Mouse (Mus musculus) liver, embryonic 13.5 days (tissue): ENCODE data around the gene Abce1. TPM values are rescaled to one million over a fixed set of nuclear protein-coding genes. Genes with fewer than 3 reads are reported as not detected.
"Not testable (repeated sequence)": the region's sequence is repeated elsewhere in the genome, so short reads cannot be mapped to it uniquely, and the experiment has no call there.

ENCODE experiments used
- ATAC-seq: fragments of 200-750 bp; cut with Nextera tagmentation; 2 replicates; pipeline ENCODE4 v1.8.0; 2017; ENCODE audit warnings: low read depth, mild to moderate bottlenecking, moderate number of reproducible peaks, moderate library complexity
- DNase-seq: peaks from one replicate; pipeline ENCODE4 v3.0.0; 2022
- H3K27ac ChIP-seq: fragments of 300-500 bp; sonication (generic); 2 replicates; pipeline ENCODE4 v1.5.1; 2015; ENCODE audit warnings: moderate library complexity, mild to moderate bottlenecking, inconsistent platforms
- H3K27me3 ChIP-seq: fragments of 300-500 bp; sonication (generic); 2 replicates; pipeline ENCODE4 v1.6.1; 2015; ENCODE audit warnings: mild to moderate bottlenecking, inconsistent platforms
- H3K36me3 ChIP-seq: fragments of 300-500 bp; sonication (generic); 2 replicates; pipeline ENCODE4 v1.6.1; 2015; ENCODE audit warnings: mild to moderate bottlenecking, inconsistent platforms
- H3K4me1 ChIP-seq: fragments of 300-500 bp; sonication (generic); replicated peaks from 2 replicates; pipeline ENCODE4 v1.6.1; 2015; ENCODE audit warnings: inconsistent platforms
- H3K4me2 ChIP-seq: fragments of 300-500 bp; sonication (generic); 2 replicates; pipeline ENCODE4 v1.6.1; 2015; ENCODE audit warnings: inconsistent platforms, mild to moderate bottlenecking, moderate library complexity
- H3K4me3 ChIP-seq: fragments of 300-500 bp; sonication (generic); replicated peaks from 2 replicates; pipeline ENCODE4 v1.5.1; 2015; ENCODE audit warnings: mild to moderate bottlenecking, inconsistent platforms
- H3K9ac ChIP-seq: fragments of 300-500 bp; sonication (generic); 2 replicates; pipeline ENCODE4 v1.6.1; 2015; ENCODE audit warnings: mild to moderate bottlenecking, inconsistent platforms
- H3K9me3 ChIP-seq: fragments of 300-500 bp; sonication (generic); replicated peaks from 2 replicates; pipeline ENCODE4 v1.6.1; 2016; ENCODE audit warnings: inconsistent platforms
- WGBS: fragments of 180-500 bp; shearing (Covaris S2); methylation state at CpG from one replicate; pipeline ENCODE4 v1.1.7; 2015; ENCODE audit not compliant: insufficient replicate concordance; 5-methylcytosine and 5-hydroxymethylcytosine counted together
- polyA plus RNA-seq: library from polyadenylated mRNA; unstranded; fragments of >200 nt; fragmentation: Nextera tagmentation; extraction: Ambion mirVana; gene quantifications from 2 replicates; pipeline ENCODE4 v1.2.1, GENCODE M21; 2015

Gene Abce1
- polyA plus RNA-seq, 1 experiment from 2014 or later = 84.7 TPM

GRCm38 (mm10) chr8:79685927-79686326 lies 25.6 kb downstream of the Abce1 start:
- 90% methylated on average over 5 of the region's 5 CpGs for WGBS
- H3K9me3 ChIP-seq, H3K9ac ChIP-seq, H3K4me2 ChIP-seq, ATAC-seq, DNase-seq, H3K27ac ChIP-seq, H3K4me3 ChIP-seq, H3K4me1 ChIP-seq, H3K27me3 ChIP-seq: not testable (repeated sequence)
- H3K36me3 ChIP-seq = peaks cover 80% of the 10 kb centered on the region

- no peaks in the 10 kb centered on the region for H3K27me3 ChIP-seq
- H3K4me1 ChIP-seq = peaks cover 14% of the 10 kb centered on the region
- no peak overlapping the region for H3K27ac ChIP-seq
- WGBS = 29% methylated on average over 2 of the region's 2 CpGs
- H3K4me3 ChIP-seq = peak overlapping the region; percentile 66
- peak overlapping the region; percentile 79 for H3K4me2 ChIP-seq
- peaks cover 42% of the 10 kb centered on the region for H3K36me3 ChIP-seq
- H3K9ac ChIP-seq = peak overlapping the region; percentile 72; the same call in 1 of the 2 replicates
- ATAC-seq = peak; percentile 64
- no peaks in the 10 kb centered on the region for H3K9me3 ChIP-seq
- DNase-seq = no peak
Observed at GRCm38 (mm10) chr8:79680965-79681364, 30.6 kb downstream of the Abce1 start.

GRCm38 (mm10) chr8:79680555-79680954 lies 31.0 kb downstream of the Abce1 start:
- DNase-seq (no peak), ATAC-seq (peak; percentile 82)
- 5% methylated on average over 34 of the region's 34 CpGs for WGBS
- no peaks in the 10 kb centered on the region for H3K9me3 ChIP-seq
- H3K9ac ChIP-seq = peak overlapping the region; percentile 72
- peaks cover 42% of the 10 kb centered on the region for H3K36me3 ChIP-seq
- H3K4me3 ChIP-seq = peak overlapping the region; percentile 66
- peak overlapping the region; percentile 79 for H3K4me2 ChIP-seq
- no peak overlapping the region for H3K27ac ChIP-seq
- peaks cover 14% of the 10 kb centered on the region for H3K4me1 ChIP-seq
- H3K27me3 ChIP-seq = no peaks in the 10 kb centered on the region

GRCm38 (mm10) chr8:79680083-79680482 lies 31.5 kb downstream of the Abce1 start:
- ATAC-seq, H3K9me3 ChIP-seq, H3K27ac ChIP-seq, DNase-seq, H3K27me3 ChIP-seq: not testable (repeated sequence)
- peak overlapping the region; percentile 79 for H3K4me2 ChIP-seq
- H3K36me3 ChIP-seq = peaks cover 41% of the 10 kb centered on the region
- peaks cover 14% of the 10 kb centered on the region for H3K4me1 ChIP-seq
- peak overlapping the region; percentile 66 for H3K4me3 ChIP-seq
- H3K9ac ChIP-seq = peak overlapping the region; percentile 72
- 34% methylated on average over 10 of the region's 10 CpGs for WGBS

- Histone ChIP-seq H3K27ac (no peak overlapping the region; the same call in 1 of the 2 replicates), H3K4me1 (peaks cover 14% of the 10 kb centered on the region), H3K4me2 (no peak overlapping the region), H3K27me3 (no peaks in the 10 kb centered on the region), H3K36me3 (peaks cover 40% of the 10 kb centered on the region), H3K4me3 (no peak overlapping the region), H3K9me3 (no peaks in the 10 kb centered on the region), H3K9ac (no peak overlapping the region)
- DNase-seq (no peak), ATAC-seq (no peak; the same call in 1 of the 2 replicates)
- WGBS = 27% methylated on average over 5 of the region's 5 CpGs
Observed at GRCm38 (mm10) chr8:79679005-79679404, 32.5 kb downstream of the Abce1 start.

GRCm38 (mm10) chr8:79676461-79676860 lies 35.1 kb downstream of the Abce1 start:
- Histone ChIP-seq H3K9ac (no peak overlapping the region), H3K27me3 (no peaks in the 10 kb centered on the region), H3K4me3 (no peak overlapping the region), H3K4me1 (peaks cover 14% of the 10 kb centered on the region), H3K9me3 (no peaks in the 10 kb centered on the region), H3K27ac (no peak overlapping the region), H3K4me2 (no peak overlapping the region), H3K36me3 (peaks cover 44% of the 10 kb centered on the region)
- WGBS = 85% methylated on average over 4 of the region's 4 CpGs
- DNase-seq (no peak), ATAC-seq (no peak)

- not testable (repeated sequence) for H3K27ac ChIP-seq, DNase-seq, H3K4me3 ChIP-seq, ATAC-seq, H3K4me1 ChIP-seq, H3K9me3 ChIP-seq, H3K4me2 ChIP-seq, H3K9ac ChIP-seq, H3K27me3 ChIP-seq
- 83% methylated on average over 3 of the region's 4 CpGs for WGBS
- H3K36me3 ChIP-seq = peaks cover 80% of the 10 kb centered on the region
Observed at GRCm38 (mm10) chr8:79658715-79659114, 52.8 kb downstream of the Abce1 start.

- WGBS = 82% methylated on average over 4 of the region's 4 CpGs
- H3K27me3 ChIP-seq = no peaks in the 10 kb centered on the region
- no peak for ATAC-seq
- H3K36me3 ChIP-seq = peaks cover 62% of the 10 kb centered on the region
- H3K4me3 ChIP-seq = no peak overlapping the region
- H3K27ac ChIP-seq = no peak overlapping the region
- H3K9ac ChIP-seq = no peak overlapping the region
- H3K9me3 ChIP-seq = no peaks in the 10 kb centered on the region
- DNase-seq = no peak
- no peak overlapping the region for H3K4me2 ChIP-seq
- H3K4me1 ChIP-seq = no peaks in the 10 kb centered on the region
Observed at GRCm38 (mm10) chr8:79653736-79654135, 57.8 kb downstream of the Abce1 start.

GRCm38 (mm10) chr8:79650158-79650814 lies 61.3 kb downstream of the Abce1 start:
- Histone ChIP-seq H3K27ac (no peak overlapping the region), H3K4me2 (no peak overlapping the region), H3K9me3 (no peaks in the 10 kb centered on the region), H3K4me3 (no peak overlapping the region), H3K36me3 (peaks cover 59% of the 10 kb centered on the region), H3K27me3 (no peaks in the 10 kb centered on the region), H3K9ac (no peak overlapping the region), H3K4me1 (no peaks in the 10 kb centered on the region)
- 77% methylated on average over 1 of the region's 1 CpGs for WGBS
- peak; percentile 42 for DNase-seq
- 0 out of 2 replicates have a peak, but pooled peaks have one; percentile 51 for ATAC-seq

- Histone ChIP-seq H3K36me3 (peaks cover 57% of the 10 kb centered on the region), H3K9ac (no peak overlapping the region), H3K27me3 (no peaks in the 10 kb centered on the region), H3K9me3 (no peaks in the 10 kb centered on the region), H3K4me3 (no peak overlapping the region), H3K4me1 (peaks cover under 1% of the 10 kb centered on the region; the same call in 1 of the 2 replicates), H3K27ac (no peak overlapping the region), H3K4me2 (no peak overlapping the region)
- DNase-seq (no peak), ATAC-seq (no peak)
- 89% methylated on average over 4 of the region's 4 CpGs for WGBS
Observed at GRCm38 (mm10) chr8:79649569-79649968, 62.0 kb downstream of the Abce1 start.

GRCm38 (mm10) chr8:79641119-79641518 lies 70.4 kb downstream of the Abce1 start:
- 6% methylated on average over 1 of the region's 1 CpGs for WGBS
- H3K4me2 ChIP-seq = peak overlapping the region; percentile 78
- no peaks in the 10 kb centered on the region for H3K9me3 ChIP-seq
- ATAC-seq (no peak), DNase-seq (no peak)
- H3K9ac ChIP-seq = peak overlapping the region; percentile 96
- peaks cover 23% of the 10 kb centered on the region for H3K36me3 ChIP-seq
- peak overlapping the region; percentile 96 for H3K4me3 ChIP-seq
- H3K27me3 ChIP-seq = no peaks in the 10 kb centered on the region
- peaks cover 36% of the 10 kb centered on the region for H3K4me1 ChIP-seq
- H3K27ac ChIP-seq = 0 out of 2 replicates have a peak overlapping the region, but pooled peaks have one; percentile 25
